Mouse (Mus musculus) liver, postnatal 0 days (tissue): ENCODE measurements around the gene Rai2. TPM values are rescaled to one million over a fixed set of nuclear protein-coding genes. Genes with fewer than 3 reads are reported as not detected.

ENCODE experiments used
- ATAC-seq: fragments of 200-750 bp; cut with Nextera tagmentation; 2 replicates; pipeline ENCODE4 v1.8.0; 2017; ENCODE audit warnings: mild to moderate bottlenecking, moderate library complexity
- DNase-seq: peaks from one replicate; pipeline ENCODE4 v3.0.0-alpha.2; 2016
- H3K27ac ChIP-seq: fragments of 300-500 bp; sonication (generic); 2 replicates; pipeline ENCODE4 v1.5.1; 2014; ENCODE audit warnings: antibody characterized with exemption, moderate library complexity, mild to moderate bottlenecking, low read depth
- H3K27me3 ChIP-seq: fragments of 300-500 bp; sonication (generic); 2 replicates; pipeline ENCODE4 v1.6.1; 2014; ENCODE audit warnings: low read length, control low read depth, mixed read lengths; ENCODE audit not compliant: insufficient read depth
- H3K36me3 ChIP-seq: fragments of 300-500 bp; sonication (generic); replicated peaks from 2 replicates; pipeline ENCODE4 v1.6.1; 2014; ENCODE audit warnings: mild to moderate bottlenecking, control low read depth, low read length, moderate library complexity, mixed read lengths; ENCODE audit not compliant: insufficient read depth
- H3K4me1 ChIP-seq: fragments of 300-500 bp; sonication (generic); 2 replicates; pipeline ENCODE4 v1.6.1; 2014; ENCODE audit warnings: antibody characterized with exemption, mild to moderate bottlenecking, control low read depth; ENCODE audit not compliant: insufficient read depth
- H3K4me2 ChIP-seq: fragments of 300-500 bp; sonication (generic); 2 replicates; pipeline ENCODE4 v1.6.1; 2014; ENCODE audit warnings: low read depth, mild to moderate bottlenecking, low read length, moderate library complexity, mixed read lengths
- H3K4me3 ChIP-seq: fragments of 300-500 bp; sonication (generic); 2 replicates; pipeline ENCODE4 v1.5.1; 2014; ENCODE audit warnings: low read depth, low read length
- H3K9ac ChIP-seq: fragments of 300-500 bp; sonication (generic); replicated peaks from 2 replicates; pipeline ENCODE4 v1.6.1; 2014; ENCODE audit warnings: mild to moderate bottlenecking, moderate library complexity
- H3K9me3 ChIP-seq: fragments of 300-500 bp; sonication (generic); 2 replicates; pipeline ENCODE4 v1.6.1; 2016; ENCODE audit warnings: mild to moderate bottlenecking, control low read depth, low read length, mixed read lengths
- CTCF ChIP-seq: sonication (generic); IDR thresholded peaks from 2 replicates; pipeline ENCODE4 v1.5.1; 2016; ENCODE audit warnings: antibody characterized with exemption, low read depth
- EP300 ChIP-seq: IDR thresholded peaks from 2 replicates; pipeline ENCODE4 v1.6.1; 2016; ENCODE audit warnings: antibody characterized with exemption, low read depth, mild to moderate bottlenecking
- WGBS: fragments of 180-500 bp; shearing (Covaris S2); extraction: QIAGEN DNeasy Blood & Tissue Kit; methylation state at CpG from one replicate; pipeline ENCODE4 v1.1.7; 2014; ENCODE audit not compliant: insufficient replicate concordance; 5-methylcytosine and 5-hydroxymethylcytosine counted together
- polyA plus RNA-seq: library from polyadenylated mRNA; unstranded; fragments of >200 nt; fragmentation: Nextera tagmentation; extraction: Ambion mirVana; gene quantifications from 2 replicates; pipeline ENCODE4 v1.2.1, GENCODE M21; 2015

Gene Rai2
- 0.62 and 0.71 TPM in 2 replicates for polyA plus RNA-seq

GRCm38 (mm10) chrX:161716865-161717763, at the start of gene Rai2:
Gene Rai2, plus strand, starts transcription at chrX:161717069.
- Histone ChIP-seq H3K36me3 (no peaks in the 10 kb centered on the region), H3K4me1 (no peaks in the 10 kb centered on the region), H3K27ac (no peak within 1 kb of the TSS), H3K9me3 (no peaks in the 10 kb centered on the region), H3K27me3 (peaks cover 36% of the 10 kb centered on the region), H3K9ac (peak within 1 kb of the TSS; percentile 34; the same call in 1 of the 2 replicates), H3K4me2 (peak within 1 kb of the TSS; percentile 70), H3K4me3 (peak within 1 kb of the TSS; percentile 45)
- 16% methylated on average over 22 of the region's 79 CpGs for WGBS
- peak; percentile 29 for DNase-seq
- peak; percentile 62 for ATAC-seq
- TF ChIP-seq EP300 (no peak), CTCF (no peak)

- Histone ChIP-seq H3K4me3 (no peak overlapping the region), H3K4me2 (no peak overlapping the region), H3K4me1 (no peaks in the 10 kb centered on the region), H3K9me3 (no peaks in the 10 kb centered on the region), H3K27me3 (peaks cover 3% of the 10 kb centered on the region; the same call in 1 of the 2 replicates), H3K9ac (no peak overlapping the region), H3K27ac (no peak overlapping the region), H3K36me3 (no peaks in the 10 kb centered on the region)
- TF ChIP-seq CTCF, result no peak
- no peak for TF ChIP-seq EP300
- DNase-seq (no peak), ATAC-seq (no peak)
- 54% methylated on average over 3 of the region's 3 CpGs for WGBS
Measured at GRCm38 (mm10) chrX:161689336-161689735, 27.5 kb upstream of the Rai2 start.

GRCm38 (mm10) chrX:161716503-161716864, 385 bp upstream of the Rai2 start:
- H3K4me3 ChIP-seq, result peak overlapping the region; percentile 45
- no peak for DNase-seq
- H3K9ac ChIP-seq, result no peak overlapping the region
- no peak for ATAC-seq
- peaks cover 36% of the 10 kb centered on the region for H3K27me3 ChIP-seq
- 46% methylated on average over 9 of the region's 9 CpGs for WGBS
- no peaks in the 10 kb centered on the region for H3K9me3 ChIP-seq
- no peaks in the 10 kb centered on the region for H3K36me3 ChIP-seq
- no peaks in the 10 kb centered on the region for H3K4me1 ChIP-seq
- peak overlapping the region; percentile 70 for H3K4me2 ChIP-seq
- no peak overlapping the region for H3K27ac ChIP-seq
- TF ChIP-seq EP300, result no peak
- no peak for TF ChIP-seq CTCF

GRCm38 (mm10) chrX:161717764-161718382, 1.0 kb downstream of the Rai2 start:
- peak overlapping the region; percentile 70 for H3K4me2 ChIP-seq
- WGBS, result 24% methylated on average over 26 of the region's 26 CpGs
- peaks cover 36% of the 10 kb centered on the region for H3K27me3 ChIP-seq
- DNase-seq (no peak), ATAC-seq (no peak)
- no peak overlapping the region for H3K9ac ChIP-seq
- no peak overlapping the region for H3K27ac ChIP-seq
- H3K9me3 ChIP-seq, result no peaks in the 10 kb centered on the region
- no peaks in the 10 kb centered on the region for H3K36me3 ChIP-seq
- TF ChIP-seq EP300 (no peak), CTCF (no peak)
- no peaks in the 10 kb centered on the region for H3K4me1 ChIP-seq
- peak overlapping the region; percentile 45 for H3K4me3 ChIP-seq

- Histone ChIP-seq H3K9ac (no peak overlapping the region), H3K4me1 (no peaks in the 10 kb centered on the region), H3K36me3 (no peaks in the 10 kb centered on the region), H3K4me2 (peak overlapping the region; percentile 70; the same call in 1 of the 2 replicates), H3K27ac (no peak overlapping the region), H3K27me3 (peaks cover 34% of the 10 kb centered on the region), H3K4me3 (no peak overlapping the region), H3K9me3 (no peaks in the 10 kb centered on the region)
- TF ChIP-seq CTCF, result no peak
- no peak for TF ChIP-seq EP300
- no peak for ATAC-seq
- DNase-seq, result no peak
- 31% methylated on average over 11 of the region's 11 CpGs for WGBS
Measured at GRCm38 (mm10) chrX:161718548-161718947, 1.7 kb downstream of the Rai2 start.

GRCm38 (mm10) chrX:161721082-161721481, 4.2 kb downstream of the Rai2 start:
- TF ChIP-seq EP300, result no peak
- ATAC-seq, result no peak
- Histone ChIP-seq H3K36me3 (no peaks in the 10 kb centered on the region), H3K9ac (no peak overlapping the region), H3K9me3 (no peaks in the 10 kb centered on the region), H3K4me3 (no peak overlapping the region), H3K27me3 (peaks cover 34% of the 10 kb centered on the region), H3K4me2 (no peak overlapping the region), H3K4me1 (no peaks in the 10 kb centered on the region), H3K27ac (no peak overlapping the region)
- no peak for DNase-seq
- 57% methylated on average over 4 of the region's 4 CpGs for WGBS
